ENCODE assay signal across 29 mouse cellular contexts in the genomic region with DNA sequence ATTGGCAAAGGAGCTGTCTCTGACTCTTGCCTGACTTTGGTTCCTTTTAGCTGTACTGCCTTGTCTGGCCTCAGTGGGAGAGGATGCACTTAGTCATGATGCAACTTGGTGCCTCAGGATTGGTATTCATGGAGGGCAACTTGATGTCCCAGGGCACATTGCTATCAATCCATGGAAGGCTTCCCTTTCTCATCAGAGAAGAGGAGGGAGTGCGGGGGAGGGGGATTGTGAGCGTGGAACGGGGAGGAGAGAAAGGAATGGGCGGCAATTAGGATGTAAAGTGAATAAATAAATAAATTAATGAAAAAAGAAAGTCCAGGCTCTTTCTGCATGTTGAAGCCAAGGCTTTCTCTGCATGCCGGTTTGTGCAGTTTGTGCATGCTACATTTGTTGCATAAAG. TPM values are rescaled to one million over a fixed set of nuclear protein-coding genes. Genes with fewer than 3 reads are reported as not detected.
A peak's percentile ranks its signal among the peaks of the same experiment; 100 is the strongest.
DNase-seq lines count a peak whose midpoint lies in the region; ATAC-seq lines count a peak whose summit lies in the region.
"Had no signal": no experiment of that assay in that cellular context is flagged by ENCODE, and none has a peak within 500 bp of the region (broad histone marks: within the 10 kb centered on the region; RNA-seq: fewer than 3 reads in every experiment).

No protein-coding gene starts in this region.

- H3K9me3 ChIP-seq in forebrain, embryonic 12.5 days, result no peaks in the 10 kb centered on the region
- H3K9me3 ChIP-seq in forebrain, embryonic 10.5 days, result no peaks in the 10 kb centered on the region
- no peaks in the 10 kb centered on the region for H3K9me3 ChIP-seq in midbrain, embryonic 11.5 days (ENCODE audit: control insufficient read depth, low read length)
- H3K9me3 ChIP-seq in midbrain, embryonic 16.5 days (replicated peaks; ENCODE audit: control insufficient read depth, low read length, poor library complexity, severe bottlenecking), result no peaks in the 10 kb centered on the region
- no peaks in the 10 kb centered on the region for H3K9me3 ChIP-seq in neural tube, embryonic 12.5 days
- H3K9me3 ChIP-seq in neural tube, embryonic 15.5 days (replicated peaks), result no peaks in the 10 kb centered on the region
- H3K9me3 ChIP-seq: embryonic facial prominence, embryonic 10.5 days; embryonic facial prominence, embryonic 13.5 days; heart, embryonic 12.5 days; heart, embryonic 15.5 days; hindbrain, embryonic 10.5 days; hindbrain, embryonic 15.5 days had no signal

- H3K27me3 ChIP-seq in forebrain, embryonic 12.5 days, result no peaks in the 10 kb centered on the region
- H3K27me3 ChIP-seq in forebrain, embryonic 10.5 days (ENCODE audit: poor library complexity, severe bottlenecking), result no peaks in the 10 kb centered on the region
- H3K27me3 ChIP-seq in midbrain, embryonic 11.5 days (ENCODE audit: control insufficient read depth, insufficient read depth, low read length), result no peaks in the 10 kb centered on the region
- no peaks in the 10 kb centered on the region for H3K27me3 ChIP-seq in midbrain, embryonic 16.5 days (ENCODE audit: control insufficient read depth, insufficient read depth, low read depth, low read length)
- H3K27me3 ChIP-seq in neural tube, embryonic 12.5 days (replicated peaks), result no peaks in the 10 kb centered on the region
- no peaks in the 10 kb centered on the region for H3K27me3 ChIP-seq in neural tube, embryonic 15.5 days (replicated peaks)
- H3K27me3 ChIP-seq: embryonic facial prominence, embryonic 13.5 days; heart, embryonic 12.5 days; heart, embryonic 15.5 days; hindbrain, embryonic 15.5 days had no signal

- WGBS in forebrain, embryonic 12.5 days, result 45% methylated on average over 5 of the region's 5 CpGs
- WGBS in forebrain, embryonic 10.5 days, result 58% methylated on average over 5 of the region's 5 CpGs
- 64% methylated on average over 5 of the region's 5 CpGs for WGBS in midbrain, embryonic 11.5 days
- WGBS in midbrain, embryonic 16.5 days, result 43% methylated on average over 5 of the region's 5 CpGs
- WGBS in neural tube, embryonic 12.5 days, result 41% methylated on average over 5 of the region's 5 CpGs
- WGBS in neural tube, embryonic 15.5 days, result 30% methylated on average over 5 of the region's 5 CpGs

- DNase-seq in forebrain, embryonic 10.5 days (ENCODE audit: extremely low spot score, low spot score), result no peak
- no peak for DNase-seq in midbrain, embryonic 11.5 days (ENCODE audit: low spot score, missing footprints)
- DNase-seq: adrenal gland, adult 2 months; adrenal gland, postnatal 14 days; cerebellum, adult 11-12 months; cerebellum, adult 8-10 months; cerebellum, postnatal 10 days; cerebellum, postnatal 36 days; embryo, embryonic 11 days; forebrain, postnatal 0 days; gastrocnemius, adult 2 months; gastrocnemius, postnatal 14 days; heart, adult 11 months; heart, postnatal 10 days; heart, postnatal 36 days had no signal

- no peaks in the 10 kb centered on the region for H3K36me3 ChIP-seq in forebrain, embryonic 12.5 days (replicated peaks)
- H3K36me3 ChIP-seq in forebrain, embryonic 10.5 days (replicated peaks), result no peaks in the 10 kb centered on the region
- H3K36me3 ChIP-seq in midbrain, embryonic 11.5 days (ENCODE audit: control insufficient read depth, insufficient read depth, low read length), result no peaks in the 10 kb centered on the region
- H3K36me3 ChIP-seq in midbrain, embryonic 16.5 days (ENCODE audit: control insufficient read depth, insufficient read depth, low read length), result no peaks in the 10 kb centered on the region
- H3K36me3 ChIP-seq in neural tube, embryonic 12.5 days, result no peaks in the 10 kb centered on the region
- no peaks in the 10 kb centered on the region for H3K36me3 ChIP-seq in neural tube, embryonic 15.5 days
- H3K36me3 ChIP-seq: embryonic facial prominence, embryonic 10.5 days; embryonic facial prominence, embryonic 13.5 days; heart, embryonic 12.5 days; heart, embryonic 15.5 days; hindbrain, embryonic 10.5 days; hindbrain, embryonic 15.5 days had no signal

- ATAC-seq in forebrain, embryonic 12.5 days (ENCODE audit: low FRiP score), result 0 out of 2 replicates have a peak, but pooled peaks have one; percentile 27
- ATAC-seq in midbrain, embryonic 11.5 days (ENCODE audit: low FRiP score), result 0 out of 2 replicates have a peak, but pooled peaks have one; percentile 16
- no peak for ATAC-seq in midbrain, embryonic 16.5 days
- peak; percentile 37; the same call in 1 of the 2 replicates for ATAC-seq in neural tube, embryonic 12.5 days (ENCODE audit: low FRiP score, low read depth)
- no peak for ATAC-seq in neural tube, embryonic 15.5 days (ENCODE audit: low FRiP score)
- ATAC-seq: forebrain, embryonic 14.5 days; forebrain, postnatal 0 days; inflammation-experienced regulatory T-cells, adult 6 months; intestine, embryonic 16.5 days had no signal

- no peak overlapping the region for H3K27ac ChIP-seq in forebrain, embryonic 12.5 days
- no peak overlapping the region for H3K27ac ChIP-seq in forebrain, embryonic 10.5 days
- H3K27ac ChIP-seq in midbrain, embryonic 11.5 days (ENCODE audit: low read depth, low read length), result no peak overlapping the region
- H3K27ac ChIP-seq in midbrain, embryonic 16.5 days (ENCODE audit: low read length), result no peak overlapping the region
- no peak overlapping the region for H3K27ac ChIP-seq in neural tube, embryonic 12.5 days
- no peak overlapping the region for H3K27ac ChIP-seq in neural tube, embryonic 15.5 days (replicated peaks)
- H3K27ac ChIP-seq: embryonic facial prominence, embryonic 10.5 days; embryonic facial prominence, embryonic 13.5 days; gastrocnemius, adult 2 months; heart, embryonic 15.5 days; hindbrain, embryonic 10.5 days; hindbrain, embryonic 15.5 days had no signal

- no peak overlapping the region for H3K4me3 ChIP-seq in forebrain, embryonic 12.5 days (replicated peaks)
- no peak overlapping the region for H3K4me3 ChIP-seq in forebrain, embryonic 10.5 days
- H3K4me3 ChIP-seq in midbrain, embryonic 11.5 days (ENCODE audit: low read depth, low read length), result no peak overlapping the region
- H3K4me3 ChIP-seq in midbrain, embryonic 16.5 days (ENCODE audit: low read depth, low read length), result no peak overlapping the region
- H3K4me3 ChIP-seq in neural tube, embryonic 12.5 days, result no peak overlapping the region
- no peak overlapping the region for H3K4me3 ChIP-seq in neural tube, embryonic 15.5 days (replicated peaks)
- H3K4me3 ChIP-seq: embryonic facial prominence, embryonic 10.5 days; embryonic facial prominence, embryonic 13.5 days; erythroblast, embryonic 14.5 days; gastrocnemius, adult 2 months; heart, embryonic 12.5 days; heart, embryonic 15.5 days; hindbrain, embryonic 10.5 days; hindbrain, embryonic 15.5 days had no signal

- H3K9ac ChIP-seq in forebrain, embryonic 12.5 days, result no peak overlapping the region
- no peak overlapping the region for H3K9ac ChIP-seq in midbrain, embryonic 11.5 days (ENCODE audit: low read length)
- H3K9ac ChIP-seq in midbrain, embryonic 16.5 days (ENCODE audit: low read depth, low read length), result no peak overlapping the region
- H3K9ac ChIP-seq in neural tube, embryonic 12.5 days, result no peak overlapping the region
- H3K9ac ChIP-seq in neural tube, embryonic 15.5 days (replicated peaks), result no peak overlapping the region
- H3K9ac ChIP-seq: embryonic facial prominence, embryonic 13.5 days; forebrain, postnatal 0 days; heart, embryonic 12.5 days; heart, embryonic 15.5 days; hindbrain, embryonic 15.5 days had no signal

- H3K4me2 ChIP-seq in forebrain, embryonic 12.5 days, result no peak overlapping the region
- no peak overlapping the region for H3K4me2 ChIP-seq in midbrain, embryonic 11.5 days
- no peak overlapping the region for H3K4me2 ChIP-seq in midbrain, embryonic 16.5 days (ENCODE audit: low read length)
- H3K4me2 ChIP-seq in neural tube, embryonic 12.5 days (replicated peaks), result no peak overlapping the region
- H3K4me2 ChIP-seq in neural tube, embryonic 15.5 days, result no peak overlapping the region
- H3K4me2 ChIP-seq: embryonic facial prominence, embryonic 13.5 days; heart, embryonic 12.5 days; heart, embryonic 15.5 days; hindbrain, embryonic 15.5 days had no signal

- H3K4me1 ChIP-seq in forebrain, embryonic 12.5 days, result 0 out of 2 replicates have a peak, but pooled peaks cover 5% of the 10 kb centered on the region
- peaks cover 6% of the 10 kb centered on the region; the same call in 1 of the 2 replicates for H3K4me1 ChIP-seq in forebrain, embryonic 10.5 days
- H3K4me1 ChIP-seq in midbrain, embryonic 11.5 days (ENCODE audit: control insufficient read depth, insufficient read depth, low read length), result no peaks in the 10 kb centered on the region
- no peaks in the 10 kb centered on the region for H3K4me1 ChIP-seq in midbrain, embryonic 16.5 days (ENCODE audit: control insufficient read depth, insufficient read depth, low read length)
- H3K4me1 ChIP-seq in neural tube, embryonic 12.5 days, result no peaks in the 10 kb centered on the region
- H3K4me1 ChIP-seq in neural tube, embryonic 15.5 days, result no peaks in the 10 kb centered on the region
- H3K4me1 ChIP-seq: heart, embryonic 12.5 days; heart, embryonic 15.5 days; hindbrain, embryonic 15.5 days had no signal

RNA-seq across cellular contexts. Expression of gene Nobox, which starts 51.9 kb away (rescaled TPM):
- polyA plus RNA-seq in forebrain, embryonic 12.5 days (2016; fragmentation: Nextera tagmentation; extraction: Ambion mirVana), result not detected in 2 replicates
- polyA plus RNA-seq in forebrain, embryonic 10.5 days (2016; fragmentation: Nextera tagmentation; extraction: Ambion mirVana), result not detected in 2 replicates
- polyA plus RNA-seq in midbrain, embryonic 11.5 days (2014; fragmentation: Nextera tagmentation; extraction: Ambion mirVana), result not detected in 2 replicates
- polyA plus RNA-seq in midbrain, embryonic 16.5 days (2015; fragmentation: Nextera tagmentation; extraction: Ambion mirVana), result not detected in 2 replicates
- not detected in 2 replicates for polyA plus RNA-seq in neural tube, embryonic 12.5 days (2016; fragmentation: Nextera tagmentation; extraction: Ambion mirVana)
- 0.14 TPM in 1 of 2 replicates, not detected in the other for polyA plus RNA-seq in neural tube, embryonic 15.5 days (2015; fragmentation: Nextera tagmentation; extraction: Ambion mirVana)
- polyA plus RNA-seq: adrenal gland, adult 2 months; embryonic facial prominence, embryonic 10.5 days; embryonic facial prominence, embryonic 13.5 days; erythroblast, embryonic 14.5 days; forebrain, embryonic 14.5 days; heart, embryonic 12.5 days; heart, embryonic 15.5 days; hindbrain, embryonic 10.5 days; hindbrain, embryonic 15.5 days; inflammation-experienced regulatory T-cells, adult 6 months; intestine, embryonic 16.5 days had no signal

Comparison
In these comparisons a context has a peak if more than half of its experiments do, and no peak if none do; other contexts are left out.
1. ATAC-seq: peak in forebrain, embryonic 12.5 days (single experiment), midbrain, embryonic 11.5 days (single experiment) and neural tube, embryonic 12.5 days (single experiment); none in midbrain, embryonic 16.5 days (single experiment) and neural tube, embryonic 15.5 days (single experiment).